30 mouse cellular contexts compared by ENCODE assay signal in the genomic region with DNA sequence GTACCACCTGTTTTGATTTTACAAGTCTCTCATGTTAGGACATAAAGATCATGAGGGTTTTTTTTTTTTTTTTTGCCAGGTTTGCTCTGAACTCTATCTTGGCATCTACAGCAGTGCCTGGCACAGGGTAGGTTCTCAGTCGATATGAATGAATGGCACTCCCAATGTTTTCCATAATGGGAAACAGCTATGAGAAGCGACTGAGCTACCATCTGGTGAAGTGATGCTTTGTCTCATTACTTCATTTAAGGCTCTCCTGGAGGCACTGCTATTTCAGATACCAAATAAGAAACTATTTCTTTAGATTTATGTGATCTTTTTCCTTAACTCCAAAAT. TPM values are rescaled to one million over a fixed set of nuclear protein-coding genes. Genes with fewer than 3 reads are reported as not detected.
DNase-seq lines count a peak whose midpoint lies in the region; ATAC-seq lines count a peak whose summit lies in the region.
"Had no signal": no experiment of that assay in that cellular context is flagged by ENCODE, and none has a peak within 500 bp of the region (broad histone marks: within the 10 kb centered on the region; RNA-seq: fewer than 3 reads in every experiment).

No protein-coding gene starts in this region.

- H3K4me1 ChIP-seq in midbrain, embryonic 11.5 days (ENCODE audit: control insufficient read depth, insufficient read depth, low read length): no peaks in the 10 kb centered on the region
- no peaks in the 10 kb centered on the region for H3K4me1 ChIP-seq in midbrain, embryonic 14.5 days (ENCODE audit: control insufficient read depth, insufficient read depth, low read length)
- H3K4me1 ChIP-seq: embryonic facial prominence, embryonic 10.5 days; limb, embryonic 10.5 days; midbrain, embryonic 10.5 days had no signal

- H3K4me2 ChIP-seq in midbrain, embryonic 11.5 days: no peak overlapping the region
- H3K4me2 ChIP-seq in midbrain, embryonic 14.5 days (ENCODE audit: low read length): no peak overlapping the region
- H3K4me2 ChIP-seq: heart, embryonic 11.5 days had no signal

- WGBS in midbrain, embryonic 11.5 days: 89% methylated on average over 2 of the region's 2 CpGs
- 94% methylated on average over 2 of the region's 2 CpGs for WGBS in midbrain, embryonic 14.5 days

- no peak overlapping the region for H3K4me3 ChIP-seq in midbrain, embryonic 11.5 days (ENCODE audit: low read depth, low read length)
- H3K4me3 ChIP-seq in midbrain, embryonic 14.5 days (replicated peaks; ENCODE audit: low read depth, low read length): no peak overlapping the region
- H3K4me3 ChIP-seq: embryonic facial prominence, embryonic 10.5 days; left cerebral cortex, adult 2 months; limb, embryonic 10.5 days; midbrain, embryonic 10.5 days had no signal

- H3K36me3 ChIP-seq in midbrain, embryonic 11.5 days (ENCODE audit: control insufficient read depth, insufficient read depth, low read length): no peaks in the 10 kb centered on the region
- peaks cover 24% of the 10 kb centered on the region; the same call in 1 of the 2 replicates for H3K36me3 ChIP-seq in midbrain, embryonic 14.5 days (ENCODE audit: control insufficient read depth, insufficient read depth, low read length)

- peak; percentile 38 to 68 for DNase-seq in cerebellum, postnatal 10 days
- DNase-seq in cerebellum, postnatal 4 days (ENCODE audit: low spot score in 2 of 2): no peak
- peak; percentile 20 to 42 for DNase-seq in frontal cortex, adult 2 months (ENCODE audit: extremely low spot score in 1 of 2, low spot score in 1 of 2)
- DNase-seq in frontal cortex, postnatal 10 days (ENCODE audit: low spot score in 2 of 2): no peak
- DNase-seq in midbrain, embryonic 11.5 days (ENCODE audit: low spot score, missing footprints): peak; percentile 4
- DNase-seq in midbrain, embryonic 14.5 days: no peak
- DNase-seq in telencephalon, adult 2 months (ENCODE audit: low read depth, low spot score): peak; percentile 62
- DNase-seq: adrenal gland, postnatal 14 days; gastrocnemius, postnatal 10 days; kidney, postnatal 25 days; liver; liver, postnatal 0 days; right cerebral cortex, postnatal 25 days; spleen, adult 18-20 months had no signal

- ATAC-seq in midbrain, embryonic 11.5 days (ENCODE audit: low FRiP score): no peak
- no peak for ATAC-seq in midbrain, embryonic 14.5 days (ENCODE audit: low FRiP score, low TSS enrichment)
- ATAC-seq in megakaryocyte, adult 5-6 weeks (ENCODE audit: poor library complexity, severe bottlenecking): no peak
- ATAC-seq: hindbrain, embryonic 16.5 days; intestine, embryonic 16.5 days; lung, postnatal 0 days had no signal

- no peak overlapping the region for H3K9ac ChIP-seq in midbrain, embryonic 11.5 days (ENCODE audit: low read length)
- no peak overlapping the region for H3K9ac ChIP-seq in midbrain, embryonic 14.5 days (replicated peaks; ENCODE audit: low read length)
- H3K9ac ChIP-seq: liver, postnatal 0 days had no signal

- no peaks in the 10 kb centered on the region for H3K27me3 ChIP-seq in midbrain, embryonic 11.5 days (ENCODE audit: control insufficient read depth, insufficient read depth, low read length)
- no peaks in the 10 kb centered on the region for H3K27me3 ChIP-seq in midbrain, embryonic 14.5 days (ENCODE audit: control insufficient read depth, insufficient read depth, low read length)

- H3K9me3 ChIP-seq in midbrain, embryonic 11.5 days (ENCODE audit: control insufficient read depth, low read length): no peaks in the 10 kb centered on the region
- H3K9me3 ChIP-seq in midbrain, embryonic 14.5 days (ENCODE audit: control insufficient read depth, low read length): no peaks in the 10 kb centered on the region
- H3K9me3 ChIP-seq: embryonic facial prominence, embryonic 10.5 days; limb, embryonic 10.5 days; midbrain, embryonic 10.5 days had no signal

- H3K27ac ChIP-seq in midbrain, embryonic 11.5 days (ENCODE audit: low read depth, low read length): no peak overlapping the region
- no peak overlapping the region for H3K27ac ChIP-seq in midbrain, embryonic 14.5 days (replicated peaks; ENCODE audit: low read depth, low read length)
- H3K27ac ChIP-seq: embryonic facial prominence, embryonic 10.5 days; left cerebral cortex, adult 2 months; limb, embryonic 10.5 days; macrophage; midbrain, embryonic 10.5 days had no signal

RNA-seq across cellular contexts. Expression of gene Fra10ac1, which starts 36.6 kb away (rescaled TPM):
- polyA plus RNA-seq in frontal cortex, adult 2 months (2012; rRNA removed): 26.9 and 27.8 TPM in 2 replicates
- 45.7 and 47.5 TPM in 2 replicates for polyA plus RNA-seq in midbrain, embryonic 11.5 days (2014; fragmentation: Nextera tagmentation; extraction: Ambion mirVana)
- 40.3 and 41.0 TPM in 2 replicates for polyA plus RNA-seq in midbrain, embryonic 14.5 days (2014; fragmentation: Nextera tagmentation; extraction: Ambion mirVana)
- 15.6 and 17.9 TPM in 2 replicates for total RNA-seq in megakaryocyte, adult 5-6 weeks (2015)
- 16.4 and 17.6 TPM in 2 replicates for total RNA-seq in megakaryocyte, adult 5-6 weeks (2017)

RNA-seq across cellular contexts. Expression of gene Pde6c, which starts 54.7 kb away (rescaled TPM):
- polyA plus RNA-seq in frontal cortex, adult 2 months (2012; rRNA removed): 0.16 and 0.17 TPM in 2 replicates
- 0.08 and 0.12 TPM in 2 replicates for polyA plus RNA-seq in midbrain, embryonic 11.5 days (2014; fragmentation: Nextera tagmentation; extraction: Ambion mirVana)
- 0.20 and 0.21 TPM in 2 replicates for polyA plus RNA-seq in midbrain, embryonic 14.5 days (2014; fragmentation: Nextera tagmentation; extraction: Ambion mirVana)
- total RNA-seq in megakaryocyte, adult 5-6 weeks (2015): not detected in 2 replicates
- total RNA-seq in megakaryocyte, adult 5-6 weeks (2017): not detected in 2 replicates
- total RNA-seq: gastrocnemius, postnatal 10 days; granulocyte monocyte progenitor cell, adult 5-6 weeks; hematopoietic stem cell, adult 5-6 weeks had no signal
- polyA plus RNA-seq: embryonic facial prominence, embryonic 10.5 days; heart, postnatal 0 days; kidney, embryonic 14.5 days; limb, embryonic 10.5 days; lung, postnatal 0 days; macrophage; midbrain, embryonic 10.5 days; neural tube, embryonic 11.5 days; urinary bladder, adult 2 months had no signal

Comparison
In these comparisons a context has a peak if more than half of its experiments do, and no peak if none do; other contexts are left out.
1. DNase-seq: peak in cerebellum, postnatal 10 days (2 of 2), frontal cortex, adult 2 months (2 of 2), midbrain, embryonic 11.5 days (single experiment) and telencephalon, adult 2 months (single experiment); none in cerebellum, postnatal 4 days (0 of 2), frontal cortex, postnatal 10 days (0 of 2) and midbrain, embryonic 14.5 days (single experiment).